Mouse (Mus musculus) cerebellum, postnatal 4 days (tissue): ENCODE measurements around the gene Il4.

ENCODE experiments used
- DNase-seq, 2 experiments: peaks; one replicate each; pipeline ENCODE4 v3.0.0; 2022; ENCODE audit warnings: low spot score in 2 of 2, mixed read lengths in 1 of 2

Il4 gene

GRCm38 (mm10) chr11:53624124-53624523, 5.7 kb upstream of the Il4 start:
- no peak for DNase-seq

GRCm38 (mm10) chr11:53623573-53623972, 5.1 kb upstream of the Il4 start:
- no peak for DNase-seq

- DNase-seq = no peak
Observed at GRCm38 (mm10) chr11:53622440-53622806, 4.0 kb upstream of the Il4 start.

GRCm38 (mm10) chr11:53621582-53622439, 3.3 kb upstream of the Il4 start:
- no peak for DNase-seq

GRCm38 (mm10) chr11:53620094-53620493, 1.6 kb upstream of the Il4 start:
- no peak for DNase-seq

- no peak for DNase-seq
Observed at GRCm38 (mm10) chr11:53619428-53619827, 959 bp upstream of the Il4 start.

GRCm38 (mm10) chr11:53617562-53618109, 833 bp downstream of the Il4 start:
- no peak for DNase-seq

GRCm38 (mm10) chr11:53616748-53617558, 1.5 kb downstream of the Il4 start:
- no peak for DNase-seq

GRCm38 (mm10) chr11:53615575-53615974, 2.9 kb downstream of the Il4 start:
- no peak for DNase-seq

- DNase-seq = no peak
Observed at GRCm38 (mm10) chr11:53615172-53615571, 3.3 kb downstream of the Il4 start.

- no peak for DNase-seq
Observed at GRCm38 (mm10) chr11:53609672-53610071, 8.8 kb downstream of the Il4 start.

GRCm38 (mm10) chr11:53609231-53609630, 9.2 kb downstream of the Il4 start:
- DNase-seq = no peak

GRCm38 (mm10) chr11:53605609-53606008, 12.9 kb downstream of the Il4 start:
- no peak for DNase-seq

- no peak for DNase-seq
Observed at GRCm38 (mm10) chr11:53604983-53605382, 13.5 kb downstream of the Il4 start.

GRCm38 (mm10) chr11:53591116-53591515, 27.4 kb downstream of the Il4 start:
- DNase-seq = no peak

- DNase-seq = peak in 1 of 2 experiments; percentile 53
Observed at GRCm38 (mm10) chr11:53590368-53590768, 28.1 kb downstream of the Il4 start.

GRCm38 (mm10) chr11:53588279-53588678, 30.2 kb downstream of the Il4 start:
- DNase-seq = no peak

- DNase-seq = no peak
Observed at GRCm38 (mm10) chr11:53585510-53585909, 33.0 kb downstream of the Il4 start.

- DNase-seq = no peak
Observed at GRCm38 (mm10) chr11:53584849-53585248, 33.6 kb downstream of the Il4 start.

- no peak for DNase-seq
Observed at GRCm38 (mm10) chr11:53583151-53583550, 35.3 kb downstream of the Il4 start.

- no peak for DNase-seq
Observed at GRCm38 (mm10) chr11:53580562-53580961, 37.9 kb downstream of the Il4 start.

GRCm38 (mm10) chr11:53567224-53568014, 51.0 kb downstream of the Il4 start, which contains the start of gene Kif3a:
Gene Kif3a, plus strand, starts transcription at chr11:53567379.
- peak; percentile 87 to 94 for DNase-seq
